Mouse (Mus musculus) CH12.LX (cell line): ENCODE data around the gene C8a.

ENCODE experiments used
- BHLHE40 ChIP-seq: IDR thresholded peaks from 2 replicates; pipeline ENCODE4 v1.6.1; 2011; ENCODE audit warnings: mild to moderate bottlenecking, low read depth, low read length, improper control_type of control experiment
- CTCF ChIP-seq, 2 experiments: IDR thresholded peaks in 1 of 2; conservative IDR thresholded peaks in 1 of 2; 2 replicates each; pipeline ENCODE4 v1.5.1; 2011 to 2012; ENCODE audit warnings: low read depth in 2 of 2, low read length in 2 of 2, improper control_type of control experiment in 1 of 2, inconsistent platforms in 1 of 2, mild to moderate bottlenecking in 1 of 2, moderate library complexity in 1 of 2
- ELF1 ChIP-seq: IDR thresholded peaks from 2 replicates; pipeline ENCODE4 v1.6.1; 2014; ENCODE audit warnings: low read depth, mild to moderate bottlenecking, inconsistent platforms, low read length, improper control_type of control experiment
- MAX ChIP-seq: IDR thresholded peaks from 2 replicates; pipeline ENCODE4 v1.6.1; 2011; ENCODE audit warnings: low read length, improper control_type of control experiment
- MYC ChIP-seq: IDR thresholded peaks from 2 replicates; pipeline ENCODE4 v1.6.1; 2011; ENCODE audit warnings: low read depth, mild to moderate bottlenecking, improper control_type of control experiment, low read length
- POLR2A ChIP-seq: IDR thresholded peaks from 2 replicates; pipeline ENCODE4 v1.6.1; 2011; ENCODE audit warnings: low read depth, mild to moderate bottlenecking, improper control_type of control experiment, low read length

GRCm38 (mm10) chr4:104905049-104905448 is 28.9 kb upstream of the C8a start:
- no peak for TF ChIP-seq CTCF (conservative IDR thresholded peaks at IDR 0.05 in 1 of 2, IDR thresholded peaks at IDR 0.05 in 1 of 2; ENCODE audit: low read depth in 2 of 2, low read length in 2 of 2)
- TF ChIP-seq BHLHE40: no peak
- TF ChIP-seq MAX: no peak
- TF ChIP-seq POLR2A: no peak
- TF ChIP-seq ELF1: no peak
- no peak for TF ChIP-seq MYC
